9 mouse cellular contexts compared by ENCODE assay signal in genomic region chr2:109502186-109502585, GRCm38 (mm10).
DNase-seq lines count a peak whose midpoint lies in the region; TF ChIP-seq lines count a peak whose summit lies in the region.
"Had no signal": no experiment of that assay in that cellular context is flagged by ENCODE, and none has a peak within 500 bp of the region (broad histone marks: within the 10 kb centered on the region; RNA-seq: fewer than 3 reads in every experiment).

No protein-coding gene starts in this region.

- peak; percentile 7 for DNase-seq in heart, postnatal 4 days
- no peak for DNase-seq in heart, adult 11 months
- peak; percentile 72 for DNase-seq in brain, embryonic 14.5 days (ENCODE audit: low read depth)
- peak; percentile 69 to 73 for DNase-seq in cerebellum, postnatal 36 days
- DNase-seq in left cerebral cortex, postnatal 14 days (ENCODE audit: low spot score in 2 of 2): peak; percentile 14 to 33
- no peak for DNase-seq in urinary bladder, postnatal 36 days (ENCODE audit: low spot score in 2 of 2)
- no peak for DNase-seq in adrenal gland, adult (ENCODE audit: inconsistent age in 2 of 2, low spot score in 1 of 2)
- no peak for DNase-seq in spleen, postnatal 10 days (ENCODE audit: low spot score in 2 of 2)
- DNase-seq: thymus, adult 18-20 months had no signal

- TF ChIP-seq POLR2A in brain, embryonic 14.5 days (IDR thresholded peaks at IDR 0.05; ENCODE audit: borderline replicate concordance, extremely low read depth, insufficient read depth, insufficient read length, poor library complexity, severe bottlenecking): no peak

- no peak for TF ChIP-seq CTCF in brain, embryonic 14.5 days (IDR thresholded peaks at IDR 0.05; ENCODE audit: borderline replicate concordance, extremely low read depth, insufficient read depth, insufficient read length)

- intact Hi-C loops in left cerebral cortex, postnatal 14 days (cut with DNase I): no loop called here

Comparison
In these comparisons a context has a peak if more than half of its experiments do, and no peak if none do; other contexts are left out.
1. DNase-seq: peak in heart, postnatal 4 days (single experiment), brain, embryonic 14.5 days (single experiment), cerebellum, postnatal 36 days (2 of 2) and left cerebral cortex, postnatal 14 days (2 of 2); none in heart, adult 11 months (single experiment), urinary bladder, postnatal 36 days (0 of 2), adrenal gland, adult (0 of 2) and spleen, postnatal 10 days (0 of 2).